ENCODE assay signal across 19 mouse cellular contexts in genomic region chr10:111167444-111167843, GRCm38 (mm10). TPM values are rescaled to one million over a fixed set of nuclear protein-coding genes. Genes with fewer than 3 reads are reported as not detected.
A peak's percentile ranks its signal among the peaks of the same experiment; 100 is the strongest.
DNase-seq lines count a peak whose midpoint lies in the region; ATAC-seq and TF ChIP-seq lines count a peak whose summit lies in the region.
"Had no signal": no experiment of that assay in that cellular context is flagged by ENCODE, and none has a peak within 500 bp of the region (broad histone marks: within the 10 kb centered on the region; RNA-seq: fewer than 3 reads in every experiment).

No protein-coding gene starts in this region.

- H3K27me3 ChIP-seq in heart, adult 2 months (ENCODE audit: control insufficient read depth, insufficient read depth, low read length), result no peaks in the 10 kb centered on the region
- H3K27me3 ChIP-seq in lung, embryonic 14.5 days (ENCODE audit: insufficient read depth, low read length), result no peaks in the 10 kb centered on the region
- H3K27me3 ChIP-seq in liver, embryonic 16.5 days (ENCODE audit: control insufficient read depth, insufficient read depth, low read depth, low read length), result no peaks in the 10 kb centered on the region
- H3K27me3 ChIP-seq: neural tube, embryonic 12.5 days had no signal

- H3K4me3 ChIP-seq in heart, adult 2 months, result no peak overlapping the region
- no peak overlapping the region for H3K4me3 ChIP-seq in lung, embryonic 14.5 days (ENCODE audit: low read depth, low read length)
- peak overlapping the region; percentile 96; the same call in 1 of the 2 replicates for H3K4me3 ChIP-seq in cortical plate, adult 2 months (ENCODE audit: insufficient read depth, low read length)
- peak overlapping the region; percentile 58 for H3K4me3 ChIP-seq in liver, embryonic 16.5 days (ENCODE audit: low read depth, low read length)
- H3K4me3 ChIP-seq: neural tube, embryonic 12.5 days had no signal

- H3K36me3 ChIP-seq in heart, adult 2 months (ENCODE audit: control insufficient read depth, insufficient read depth, low read length), result peaks cover 32% of the 10 kb centered on the region
- H3K36me3 ChIP-seq in lung, embryonic 14.5 days (ENCODE audit: insufficient read depth), result no peaks in the 10 kb centered on the region
- H3K36me3 ChIP-seq in liver, embryonic 16.5 days (ENCODE audit: control insufficient read depth, insufficient read depth), result no peaks in the 10 kb centered on the region
- H3K36me3 ChIP-seq: neural tube, embryonic 12.5 days had no signal

- peaks cover 16% of the 10 kb centered on the region for H3K4me1 ChIP-seq in heart, adult 2 months (ENCODE audit: control insufficient read depth, insufficient read depth, low read length)
- H3K4me1 ChIP-seq in lung, embryonic 14.5 days (ENCODE audit: insufficient read depth), result no peaks in the 10 kb centered on the region
- H3K4me1 ChIP-seq in cortical plate, adult 2 months (ENCODE audit: control insufficient read depth, insufficient read depth, low read length), result no peaks in the 10 kb centered on the region; the same call in 1 of the 2 replicates
- H3K4me1 ChIP-seq in liver, embryonic 16.5 days (ENCODE audit: control insufficient read depth, low read depth, low read length), result peaks cover 62% of the 10 kb centered on the region

- intact Hi-C loops in heart, adult 2 months (cut with DNase I), result no loop called here

- H3K9me3 ChIP-seq in lung, embryonic 14.5 days (ENCODE audit: low read depth, low read length), result no peaks in the 10 kb centered on the region
- H3K9me3 ChIP-seq in liver, embryonic 16.5 days (replicated peaks; ENCODE audit: control insufficient read depth, low read length), result no peaks in the 10 kb centered on the region
- H3K9me3 ChIP-seq: neural tube, embryonic 12.5 days had no signal

- no peak for TF ChIP-seq CTCF in heart, adult 2 months (IDR thresholded peaks at IDR 0.05)
- TF ChIP-seq CTCF in lung, embryonic 14.5 days (IDR thresholded peaks at IDR 0.05; ENCODE audit: low read depth), result no peak
- TF ChIP-seq CTCF in cortical plate, adult 2 months (IDR thresholded peaks at IDR 0.05; ENCODE audit: extremely low read depth, insufficient read depth, low read length), result no peak

- TF ChIP-seq EP300 in heart, adult 2 months (IDR thresholded peaks at IDR 0.05; ENCODE audit: insufficient read depth, low read depth, low read length), result no peak

- no peak for DNase-seq in heart, adult 2 months
- DNase-seq in heart, postnatal 4 days, result no peak
- no peak for DNase-seq in lung, embryonic 14.5 days
- DNase-seq in lung, postnatal 4 days, result no peak
- no peak for DNase-seq in Muller cell, postnatal 12 days (ENCODE audit: inconsistent ontology term)
- DNase-seq in adrenal gland, postnatal 36 days, result no peak
- DNase-seq: B cell, adult 2 months; cerebellum, adult 18-20 months; cerebellum, postnatal 36 days; kidney, adult 8-10 months; kidney, postnatal 4 days; lung, postnatal 10 days; right cerebral cortex, postnatal 14 days; thymus, postnatal 14 days had no signal

- peaks cover 12% of the 10 kb centered on the region for H3K79me2 ChIP-seq in heart, adult 2 months (replicated peaks; ENCODE audit: control insufficient read depth, insufficient read depth, low read length)

- 0 out of 2 replicates have a peak overlapping the region, but pooled peaks have one; percentile 4 for H3K4me2 ChIP-seq in lung, embryonic 14.5 days
- peak overlapping the region; percentile 74 for H3K4me2 ChIP-seq in liver, embryonic 16.5 days (ENCODE audit: low read depth, low read length)
- H3K4me2 ChIP-seq: midbrain, embryonic 11.5 days had no signal

- no peak overlapping the region for H3K9ac ChIP-seq in heart, adult 2 months (ENCODE audit: low read depth, low read length)
- H3K9ac ChIP-seq in lung, embryonic 14.5 days, result no peak overlapping the region
- peak overlapping the region; percentile 59 for H3K9ac ChIP-seq in liver, embryonic 16.5 days (ENCODE audit: low read depth, low read length)
- H3K9ac ChIP-seq: neural tube, embryonic 12.5 days had no signal

- TF ChIP-seq POLR2A in heart, adult 2 months (IDR thresholded peaks at IDR 0.05; ENCODE audit: insufficient read depth, low read depth, low read length), result no peak
- no peak for TF ChIP-seq POLR2A in cortical plate, adult 2 months (IDR thresholded peaks at IDR 0.05; ENCODE audit: extremely low read depth, insufficient read depth, low read length)

- peak overlapping the region; percentile 80 for H3K27ac ChIP-seq in heart, adult 2 months
- H3K27ac ChIP-seq in lung, embryonic 14.5 days (ENCODE audit: low read depth), result no peak overlapping the region; the same call in 1 of the 2 replicates
- H3K27ac ChIP-seq in cortical plate, adult 2 months (ENCODE audit: insufficient read depth, low read length), result no peak overlapping the region
- H3K27ac ChIP-seq in liver, embryonic 16.5 days (ENCODE audit: low read length), result peak overlapping the region; percentile 93
- H3K27ac ChIP-seq: neural tube, embryonic 12.5 days had no signal

- no peak for ATAC-seq in lung, embryonic 14.5 days (ENCODE audit: insufficient read depth)
- no peak for ATAC-seq in liver, embryonic 16.5 days (ENCODE audit: low read depth)
- ATAC-seq: inflammation-experienced regulatory T-cells, adult 6 months had no signal

- 68% methylated on average over 4 of the region's 4 CpGs for WGBS in heart, adult 2 months
- 83% methylated on average over 4 of the region's 4 CpGs for WGBS in lung, embryonic 14.5 days
- 17% methylated on average over 4 of the region's 4 CpGs for WGBS in liver, embryonic 16.5 days (ENCODE audit: insufficient replicate concordance)

RNA-seq across cellular contexts. Expression of gene Osbpl8, which starts 2.9 kb away (rescaled TPM):
- total RNA-seq in heart, adult 2 months (2021), result 10 to 100 TPM; 70.0 to 73.7 TPM
- 10.9 and 23.9 TPM in 2 replicates for polyA plus RNA-seq in heart, adult 2 months (2012; rRNA removed)
- total RNA-seq in heart, postnatal 4 days (2021), result 10 to 100 TPM; 91.8 to 97.5 TPM
- polyA plus RNA-seq in lung, embryonic 14.5 days (2014; fragmentation: Nextera tagmentation; extraction: Ambion mirVana), result 9.6 and 10.8 TPM in 2 replicates
- 26.4 and 30.1 TPM in 2 replicates for polyA plus RNA-seq in cortical plate, adult 2 months (2012; rRNA removed)
- polyA plus RNA-seq in liver, embryonic 16.5 days (2015; fragmentation: Nextera tagmentation; extraction: Ambion mirVana), result 8.2 and 9.0 TPM in 2 replicates
- 10 to 100 TPM; 26.1 to 30.9 TPM for total RNA-seq in adrenal gland, postnatal 36 days (2021)

Comparison
In these comparisons a context has a peak if more than half of its experiments do, and no peak if none do; other contexts are left out.
1. H3K27ac ChIP-seq: peak in heart, adult 2 months (single experiment) and liver, embryonic 16.5 days (single experiment); none in lung, embryonic 14.5 days (single experiment) and cortical plate, adult 2 months (single experiment).
2. H3K4me3 ChIP-seq: peak in cortical plate, adult 2 months (single experiment) and liver, embryonic 16.5 days (single experiment); none in heart, adult 2 months (single experiment) and lung, embryonic 14.5 days (single experiment).